Mouse (Mus musculus) E14TG2a.4 (cell line): ENCODE data around the gene Sfxn5.

Source experiments
- CTCF ChIP-seq: conservative IDR thresholded peaks from 2 replicates; pipeline ENCODE4 v1.5.1; 2014; ENCODE audit warnings: low read length
- POU5F1 ChIP-seq: IDR thresholded peaks from 2 replicates; pipeline ENCODE4 v1.6.1; 2014; ENCODE audit warnings: low read length, borderline replicate concordance

DNA sequence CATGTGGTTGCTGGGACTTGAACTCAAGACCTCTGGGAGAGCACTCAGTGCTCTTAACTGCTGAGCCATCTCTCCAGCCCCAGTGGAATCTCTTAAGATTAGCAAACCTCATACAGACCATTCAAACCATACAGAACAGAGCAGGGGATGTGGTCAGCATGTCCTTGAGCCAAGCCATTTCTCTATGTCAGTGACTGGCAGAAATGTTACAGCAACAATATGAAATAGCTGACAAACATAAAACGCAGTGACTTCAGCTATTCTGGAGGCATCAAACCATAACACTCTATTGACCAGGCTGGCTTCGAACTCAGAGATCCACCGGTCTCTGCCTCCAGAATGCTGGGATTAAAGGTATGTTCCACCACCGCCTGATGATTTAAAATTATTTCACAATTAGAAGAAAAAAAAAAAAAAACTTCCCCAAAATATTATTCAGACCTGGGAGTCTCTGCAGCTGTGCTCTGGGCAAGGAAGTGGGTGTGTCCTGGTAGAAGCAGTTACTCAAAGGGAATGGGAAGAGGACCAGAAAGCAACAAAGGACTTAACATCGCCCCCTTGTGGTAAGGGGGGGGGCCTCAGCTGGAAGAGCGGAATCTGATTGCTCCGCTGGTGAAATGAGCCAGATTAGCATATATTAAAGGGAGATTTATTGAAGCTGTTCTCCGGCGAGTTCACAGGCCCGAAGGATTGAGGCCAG is 47.1 kb upstream of the Sfxn5 start:
- TF ChIP-seq CTCF (peak; percentile 85), POU5F1 (no peak)
